Mouse (Mus musculus): Measurements from ENCODE around the gene Pspc1.

The Pspc1 gene

GRCm38 (mm10) chr14:56695495-56695894, 82.6 kb downstream of the Pspc1 start:
- no peak for DNase-seq

- DNase-seq, result no peak
These were observed 88.3 kb downstream of the Pspc1 start for GRCm38 (mm10) chr14:56689766-56690165.

DNA sequence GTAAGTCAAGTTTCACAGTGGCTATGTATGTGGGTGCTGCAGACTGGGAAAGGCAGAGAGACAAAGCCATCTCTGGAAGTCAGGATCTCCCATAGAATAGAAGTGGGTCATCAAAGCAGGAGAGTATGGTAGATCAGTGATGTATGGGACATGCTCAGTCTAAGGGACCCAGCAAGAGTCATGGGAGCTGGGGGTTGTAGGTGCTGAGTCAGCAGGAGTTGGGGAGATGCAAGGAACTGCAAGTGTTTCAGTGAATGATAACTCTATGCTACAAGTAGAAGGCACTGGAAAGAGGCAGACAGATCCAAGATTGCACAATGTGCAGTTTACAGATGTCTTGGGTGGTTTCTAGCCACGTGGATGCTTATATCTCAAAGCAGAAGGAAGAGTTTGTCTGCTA, 89.0 kb downstream of the Pspc1 start:
- DNase-seq, result no peak

DNA sequence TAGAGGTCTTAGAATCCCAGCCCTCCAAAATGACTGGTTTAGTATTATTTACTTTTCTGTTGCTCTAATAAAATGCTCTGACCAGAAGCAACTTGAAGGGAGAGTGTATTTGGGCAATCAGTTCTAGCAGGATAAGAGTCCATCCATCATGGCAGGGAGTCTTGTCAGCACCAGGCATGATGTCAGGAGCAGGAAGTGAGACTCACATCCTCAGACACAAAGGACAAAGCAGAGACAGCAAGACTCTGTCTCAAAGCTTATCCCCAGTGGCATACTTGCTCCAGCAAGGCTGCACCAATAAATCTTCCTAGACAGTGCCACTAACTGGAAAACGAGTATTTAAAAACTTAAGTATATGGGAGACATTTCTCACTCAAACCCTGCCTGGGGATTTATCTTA, 92.7 kb downstream of the Pspc1 start:
- DNase-seq, result peak; percentile 27

All from embryo, embryonic 11 days (tissue).